Mouse (Mus musculus): ENCODE measurements around the gene Igdcc3. TPM values are rescaled to one million over a fixed set of nuclear protein-coding genes. Genes with fewer than 3 reads are reported as not detected.
A peak's percentile ranks its signal among the peaks of the same experiment; 100 is the strongest.

Igdcc3 gene
- polyA plus RNA-seq (2014; fragmentation: Nextera tagmentation; extraction: Ambion mirVana) = 1.1 and 1.4 TPM in 2 replicates

GRCm38 (mm10) chr9:65140936-65141305 lies at the start of gene Igdcc3:
Gene Igdcc3 (plus strand): TSS chr9:65141189.
- H3K4me2 ChIP-seq (ENCODE audit: low read depth, low read length) = peak within 1 kb of the TSS; percentile 94
- peak; percentile 74 for DNase-seq (ENCODE audit: low spot score)
- peak within 1 kb of the TSS; percentile 74 for H3K4me3 ChIP-seq (ENCODE audit: low read depth, low read length)
- no peaks in the 10 kb centered on the region for H3K9me3 ChIP-seq (ENCODE audit: control insufficient read depth, low read length)
- peaks cover 5% of the 10 kb centered on the region; the same call in 1 of the 2 replicates for H3K4me1 ChIP-seq (ENCODE audit: control insufficient read depth, insufficient read depth, low read length)
- WGBS = 0% methylated on average over 13 of the region's 48 CpGs
- H3K27ac ChIP-seq (replicated peaks; ENCODE audit: low read depth, low read length) = peak within 1 kb of the TSS; percentile 74
- ATAC-seq (ENCODE audit: low read depth) = peak; percentile 80
- H3K36me3 ChIP-seq (ENCODE audit: control insufficient read depth, insufficient read depth, low read length) = peaks cover 4% of the 10 kb centered on the region; the same call in 1 of the 2 replicates
- peak within 1 kb of the TSS; percentile 82 for H3K9ac ChIP-seq (ENCODE audit: low read depth, low read length)
- H3K27me3 ChIP-seq (replicated peaks; ENCODE audit: control insufficient read depth, insufficient read depth, low read length) = no peaks in the 10 kb centered on the region

GRCm38 (mm10) chr9:65094237-65094636 lies 46.8 kb upstream of the Igdcc3 start:
- DNase-seq (ENCODE audit: low spot score) (peak; percentile 89), ATAC-seq (ENCODE audit: low read depth) (peak; percentile 81)
- WGBS = 26% methylated on average over 6 of the region's 6 CpGs
- Histone ChIP-seq H3K27me3 (replicated peaks; ENCODE audit: control insufficient read depth, insufficient read depth, low read length) (no peaks in the 10 kb centered on the region), H3K4me1 (ENCODE audit: control insufficient read depth, insufficient read depth, low read length) (peaks cover 5% of the 10 kb centered on the region), H3K27ac (replicated peaks; ENCODE audit: low read depth, low read length) (peak overlapping the region; percentile 39; the same call in 1 of the 2 replicates), H3K4me2 (ENCODE audit: low read depth, low read length) (no peak overlapping the region), H3K9me3 (ENCODE audit: control insufficient read depth, low read length) (no peaks in the 10 kb centered on the region), H3K36me3 (ENCODE audit: control insufficient read depth, insufficient read depth, low read length) (no peaks in the 10 kb centered on the region), H3K4me3 (ENCODE audit: low read depth, low read length) (no peak overlapping the region), H3K9ac (ENCODE audit: low read depth, low read length) (no peak overlapping the region)

- WGBS = 6% methylated on average over 11 of the region's 76 CpGs
- ATAC-seq (ENCODE audit: low read depth) (no peak), DNase-seq (ENCODE audit: low spot score) (peak; percentile 29)
Measured at GRCm38 (mm10) chr9:65100991-65101685, 39.9 kb upstream of the Igdcc3 start, which contains the start of gene Igdcc4. Gene Igdcc4 (plus strand): TSS chr9:65101486.

GRCm38 (mm10) chr9:65101686-65102376 lies 39.2 kb upstream of the Igdcc3 start:
- Histone ChIP-seq H3K4me1 (ENCODE audit: control insufficient read depth, insufficient read depth, low read length) (peaks cover 14% of the 10 kb centered on the region; the same call in 1 of the 2 replicates), H3K4me3 (ENCODE audit: low read depth, low read length) (peak overlapping the region; percentile 89), H3K27ac (replicated peaks; ENCODE audit: low read depth, low read length) (peak overlapping the region; percentile 92), H3K9me3 (ENCODE audit: control insufficient read depth, low read length) (peaks cover 5% of the 10 kb centered on the region; the same call in 1 of the 2 replicates), H3K4me2 (ENCODE audit: low read depth, low read length) (peak overlapping the region; percentile 87), H3K9ac (ENCODE audit: low read depth, low read length) (peak overlapping the region; percentile 94), H3K36me3 (ENCODE audit: control insufficient read depth, insufficient read depth, low read length) (no peaks in the 10 kb centered on the region), H3K27me3 (replicated peaks; ENCODE audit: control insufficient read depth, insufficient read depth, low read length) (no peaks in the 10 kb centered on the region)
- DNase-seq (ENCODE audit: low spot score) = peak; percentile 85
- 0% methylated on average over 32 of the region's 39 CpGs for WGBS
- peak; percentile 81 for ATAC-seq (ENCODE audit: low read depth)

More at GRCm38 (mm10) chr9:65100991-65101685, 39.9 kb upstream of the Igdcc3 start, which contains the start of gene Igdcc4:
- no peaks in the 10 kb centered on the region for H3K36me3 ChIP-seq (ENCODE audit: control insufficient read depth, insufficient read depth, low read length)
- H3K4me3 ChIP-seq (ENCODE audit: low read depth, low read length) = peak within 1 kb of the TSS; percentile 89
- H3K27ac ChIP-seq (replicated peaks; ENCODE audit: low read depth, low read length) = peak within 1 kb of the TSS; percentile 92
- H3K4me2 ChIP-seq (ENCODE audit: low read depth, low read length) = peak within 1 kb of the TSS; percentile 87
- peak within 1 kb of the TSS; percentile 94 for H3K9ac ChIP-seq (ENCODE audit: low read depth, low read length)
- peaks cover 5% of the 10 kb centered on the region; the same call in 1 of the 2 replicates for H3K9me3 ChIP-seq (ENCODE audit: control insufficient read depth, low read length)
- no peaks in the 10 kb centered on the region for H3K27me3 ChIP-seq (replicated peaks; ENCODE audit: control insufficient read depth, insufficient read depth, low read length)
- peaks cover 14% of the 10 kb centered on the region; the same call in 1 of the 2 replicates for H3K4me1 ChIP-seq (ENCODE audit: control insufficient read depth, insufficient read depth, low read length)

- no peaks in the 10 kb centered on the region for H3K27me3 ChIP-seq (replicated peaks; ENCODE audit: control insufficient read depth, insufficient read depth, low read length)
- no peaks in the 10 kb centered on the region for H3K36me3 ChIP-seq (ENCODE audit: control insufficient read depth, insufficient read depth, low read length)
- 2% methylated on average over 26 of the region's 36 CpGs for WGBS
- H3K9me3 ChIP-seq (ENCODE audit: control insufficient read depth, low read length) = peaks cover 5% of the 10 kb centered on the region; the same call in 1 of the 2 replicates
- H3K4me3 ChIP-seq (ENCODE audit: low read depth, low read length) = peak overlapping the region; percentile 89
- H3K9ac ChIP-seq (ENCODE audit: low read depth, low read length) = peak overlapping the region; percentile 94
- peak overlapping the region; percentile 92 for H3K27ac ChIP-seq (replicated peaks; ENCODE audit: low read depth, low read length)
- peak; percentile 95 for DNase-seq (ENCODE audit: low spot score)
- ATAC-seq (ENCODE audit: low read depth) = peak; percentile 80
- peaks cover 14% of the 10 kb centered on the region; the same call in 1 of the 2 replicates for H3K4me1 ChIP-seq (ENCODE audit: control insufficient read depth, insufficient read depth, low read length)
- peak overlapping the region; percentile 87 for H3K4me2 ChIP-seq (ENCODE audit: low read depth, low read length)
Measured at GRCm38 (mm10) chr9:65102377-65103172, 38.4 kb upstream of the Igdcc3 start.

- ATAC-seq (ENCODE audit: low read depth) (no peak), DNase-seq (ENCODE audit: low spot score) (peak; percentile 46)
- H3K4me3 ChIP-seq (ENCODE audit: low read depth, low read length) = peak overlapping the region; percentile 89
- H3K4me1 ChIP-seq (ENCODE audit: control insufficient read depth, insufficient read depth, low read length) = peaks cover 14% of the 10 kb centered on the region; the same call in 1 of the 2 replicates
- H3K9ac ChIP-seq (ENCODE audit: low read depth, low read length) = peak overlapping the region; percentile 94
- H3K27ac ChIP-seq (replicated peaks; ENCODE audit: low read depth, low read length) = peak overlapping the region; percentile 92
- H3K27me3 ChIP-seq (replicated peaks; ENCODE audit: control insufficient read depth, insufficient read depth, low read length) = no peaks in the 10 kb centered on the region
- no peaks in the 10 kb centered on the region for H3K36me3 ChIP-seq (ENCODE audit: control insufficient read depth, insufficient read depth, low read length)
- H3K9me3 ChIP-seq (ENCODE audit: control insufficient read depth, low read length) = peaks cover 5% of the 10 kb centered on the region; the same call in 1 of the 2 replicates
- WGBS = 16% methylated on average over 8 of the region's 8 CpGs
- peak overlapping the region; percentile 87 for H3K4me2 ChIP-seq (ENCODE audit: low read depth, low read length)
Measured at GRCm38 (mm10) chr9:65103173-65103752, 37.7 kb upstream of the Igdcc3 start.

- ATAC-seq (ENCODE audit: low read depth) = no peak
- H3K36me3 ChIP-seq (ENCODE audit: control insufficient read depth, insufficient read depth, low read length) = no peaks in the 10 kb centered on the region
- H3K27me3 ChIP-seq (replicated peaks; ENCODE audit: control insufficient read depth, insufficient read depth, low read length) = no peaks in the 10 kb centered on the region
- peaks cover 30% of the 10 kb centered on the region for H3K4me1 ChIP-seq (ENCODE audit: control insufficient read depth, insufficient read depth, low read length)
- WGBS = 83% methylated on average over 4 of the region's 4 CpGs
- no peak overlapping the region for H3K4me2 ChIP-seq (ENCODE audit: low read depth, low read length)
- H3K9ac ChIP-seq (ENCODE audit: low read depth, low read length) = no peak overlapping the region
- DNase-seq (ENCODE audit: low spot score) = no peak
- H3K9me3 ChIP-seq (ENCODE audit: control insufficient read depth, low read length) = no peaks in the 10 kb centered on the region
- no peak overlapping the region for H3K4me3 ChIP-seq (ENCODE audit: low read depth, low read length)
- no peak overlapping the region for H3K27ac ChIP-seq (replicated peaks; ENCODE audit: low read depth, low read length)
Measured at GRCm38 (mm10) chr9:65106821-65107220, 34.2 kb upstream of the Igdcc3 start.

- Histone ChIP-seq H3K4me3 (ENCODE audit: low read depth, low read length) (no peak overlapping the region), H3K9ac (ENCODE audit: low read depth, low read length) (no peak overlapping the region), H3K27me3 (replicated peaks; ENCODE audit: control insufficient read depth, insufficient read depth, low read length) (no peaks in the 10 kb centered on the region), H3K4me2 (ENCODE audit: low read depth, low read length) (no peak overlapping the region), H3K36me3 (ENCODE audit: control insufficient read depth, insufficient read depth, low read length) (no peaks in the 10 kb centered on the region), H3K27ac (replicated peaks; ENCODE audit: low read depth, low read length) (no peak overlapping the region), H3K4me1 (ENCODE audit: control insufficient read depth, insufficient read depth, low read length) (peaks cover 30% of the 10 kb centered on the region), H3K9me3 (ENCODE audit: control insufficient read depth, low read length) (no peaks in the 10 kb centered on the region)
- DNase-seq (ENCODE audit: low spot score) = no peak
- ATAC-seq (ENCODE audit: low read depth) = no peak
- 93% methylated on average over 1 of the region's 1 CpGs for WGBS
Measured at GRCm38 (mm10) chr9:65107893-65108292, 33.1 kb upstream of the Igdcc3 start.

All from embryonic facial prominence, embryonic 14.5 days (tissue).